Mouse (Mus musculus) kidney, embryonic 14.5 days (tissue): ENCODE data around the gene Lss. TPM values are rescaled to one million over a fixed set of nuclear protein-coding genes. Genes with fewer than 3 reads are reported as not detected.

Experiments
- ATAC-seq: fragments of 200-750 bp; cut with Nextera tagmentation; 2 replicates; pipeline ENCODE4 v1.8.0; 2017; ENCODE audit warnings: moderate number of reproducible peaks, mild to moderate bottlenecking, moderate TSS enrichment, moderate library complexity; ENCODE audit not compliant: low FRiP score, low TSS enrichment
- H3K27ac ChIP-seq: fragments of 300-500 bp; sonication (generic); 2 replicates; pipeline ENCODE4 v1.5.1; 2014; ENCODE audit warnings: low read depth, mild to moderate bottlenecking, low read length, moderate library complexity, mixed read lengths
- H3K27me3 ChIP-seq: fragments of 300-500 bp; sonication (generic); 2 replicates; pipeline ENCODE4 v1.6.1; 2014; ENCODE audit warnings: mild to moderate bottlenecking, low read length; ENCODE audit not compliant: control insufficient read depth, insufficient read depth
- H3K36me3 ChIP-seq: fragments of 300-500 bp; sonication (generic); 2 replicates; pipeline ENCODE4 v1.6.1; 2014; ENCODE audit warnings: low read length, mixed read lengths; ENCODE audit not compliant: control insufficient read depth, insufficient read depth
- H3K4me1 ChIP-seq: fragments of 300-500 bp; sonication (generic); 2 replicates; pipeline ENCODE4 v1.6.1; 2014; ENCODE audit warnings: low read length, mixed read lengths; ENCODE audit not compliant: control insufficient read depth, insufficient read depth
- H3K4me2 ChIP-seq: fragments of 300-500 bp; sonication (generic); replicated peaks from 2 replicates; pipeline ENCODE4 v1.6.1; 2014; ENCODE audit warnings: low read depth, mild to moderate bottlenecking, low read length
- H3K4me3 ChIP-seq: fragments of 300-500 bp; sonication (generic); 2 replicates; pipeline ENCODE4 v1.5.1; 2014; ENCODE audit warnings: mild to moderate bottlenecking, low read length
- H3K9ac ChIP-seq: fragments of 300-500 bp; sonication (generic); 2 replicates; pipeline ENCODE4 v1.6.1; 2014; ENCODE audit warnings: low read depth, mild to moderate bottlenecking, low read length, moderate library complexity
- H3K9me3 ChIP-seq: fragments of 300-500 bp; sonication (generic); 2 replicates; pipeline ENCODE4 v1.6.1; 2016; ENCODE audit warnings: low read length; ENCODE audit not compliant: control insufficient read depth
- WGBS: fragments of 180-500 bp; shearing (Covaris S2); extraction: QIAGEN DNeasy Blood & Tissue Kit; methylation state at CpG from one replicate; pipeline ENCODE4 v1.1.7; 2014; 5-methylcytosine and 5-hydroxymethylcytosine counted together
- polyA plus RNA-seq: library from polyadenylated mRNA; unstranded; fragments of >200 nt; fragmentation: Nextera tagmentation; extraction: Ambion mirVana; gene quantifications from 2 replicates; pipeline ENCODE4 v1.2.1, GENCODE M21; 2014

Lss gene
- polyA plus RNA-seq, 1 experiment from 2014 or later = 21.9 TPM

DNA sequence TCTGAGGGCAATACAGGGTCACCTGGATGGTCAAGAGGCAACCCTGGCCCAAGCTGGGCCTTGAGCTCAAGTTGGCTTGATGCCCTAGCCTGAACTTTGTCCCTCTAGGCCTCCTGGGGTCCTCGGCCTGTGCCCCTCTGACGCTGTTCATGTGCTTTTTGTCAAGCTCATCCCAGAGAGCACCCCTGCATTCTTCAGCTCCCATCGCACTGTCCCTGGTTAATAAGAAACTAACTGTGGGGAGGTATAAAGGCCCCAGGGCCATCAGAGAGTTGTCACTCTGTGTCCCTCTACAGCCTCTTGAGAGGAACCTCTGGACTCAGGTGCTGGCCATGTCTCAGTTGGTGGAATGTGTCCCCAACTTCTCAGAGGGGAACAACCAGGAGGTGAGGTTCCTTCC, 44.0 kb downstream of the Lss start, which contains the start of gene Ftcd:
TSS of gene Ftcd (plus strand) at position 275 of the 400 bp plus-strand sequence.
- no peak within 1 kb of the TSS for H3K9ac ChIP-seq
- H3K9me3 ChIP-seq = no peaks in the 10 kb centered on the region
- no peak for ATAC-seq
- H3K27ac ChIP-seq = no peak within 1 kb of the TSS
- H3K4me3 ChIP-seq = no peak within 1 kb of the TSS
- no peaks in the 10 kb centered on the region for H3K36me3 ChIP-seq
- no peak within 1 kb of the TSS for H3K4me2 ChIP-seq
- H3K27me3 ChIP-seq = no peaks in the 10 kb centered on the region
- H3K4me1 ChIP-seq = no peaks in the 10 kb centered on the region
- 78% methylated on average over 3 of the region's 3 CpGs for WGBS

GRCm38 (mm10) chr10:76576920-76577319, 45.5 kb downstream of the Lss start:
- no peaks in the 10 kb centered on the region for H3K36me3 ChIP-seq
- H3K4me2 ChIP-seq = no peak overlapping the region
- H3K9me3 ChIP-seq = no peaks in the 10 kb centered on the region
- no peak overlapping the region for H3K4me3 ChIP-seq
- ATAC-seq = no peak
- H3K4me1 ChIP-seq = no peaks in the 10 kb centered on the region
- no peak overlapping the region for H3K9ac ChIP-seq
- no peak overlapping the region for H3K27ac ChIP-seq
- no peaks in the 10 kb centered on the region for H3K27me3 ChIP-seq
- 69% methylated on average over 7 of the region's 7 CpGs for WGBS

- 14% methylated on average over 10 of the region's 10 CpGs for WGBS
- 0 out of 2 replicates have a peak, but pooled peaks have one; percentile 43 for ATAC-seq
Observed at GRCm38 (mm10) chr10:76584138-76584537, 52.8 kb downstream of the Lss start.

GRCm38 (mm10) chr10:76586190-76586589, 54.8 kb downstream of the Lss start:
- H3K4me3 ChIP-seq = no peak overlapping the region
- no peak for ATAC-seq
- H3K4me1 ChIP-seq = 0 out of 2 replicates have a peak, but pooled peaks cover 4% of the 10 kb centered on the region
- H3K27ac ChIP-seq = no peak overlapping the region
- no peaks in the 10 kb centered on the region for H3K9me3 ChIP-seq
- no peaks in the 10 kb centered on the region for H3K36me3 ChIP-seq
- WGBS = 35% methylated on average over 1 of the region's 1 CpGs
- H3K9ac ChIP-seq = no peak overlapping the region
- H3K4me2 ChIP-seq = no peak overlapping the region
- H3K27me3 ChIP-seq = no peaks in the 10 kb centered on the region

More at GRCm38 (mm10) chr10:76584138-76584537, 52.8 kb downstream of the Lss start:
- Histone ChIP-seq H3K4me1 (0 out of 2 replicates have a peak, but pooled peaks cover 4% of the 10 kb centered on the region), H3K9ac (no peak overlapping the region), H3K4me2 (peak overlapping the region; percentile 39), H3K27ac (no peak overlapping the region), H3K36me3 (no peaks in the 10 kb centered on the region), H3K27me3 (no peaks in the 10 kb centered on the region), H3K9me3 (no peaks in the 10 kb centered on the region), H3K4me3 (peak overlapping the region; percentile 17; the same call in 1 of the 2 replicates)

DNA sequence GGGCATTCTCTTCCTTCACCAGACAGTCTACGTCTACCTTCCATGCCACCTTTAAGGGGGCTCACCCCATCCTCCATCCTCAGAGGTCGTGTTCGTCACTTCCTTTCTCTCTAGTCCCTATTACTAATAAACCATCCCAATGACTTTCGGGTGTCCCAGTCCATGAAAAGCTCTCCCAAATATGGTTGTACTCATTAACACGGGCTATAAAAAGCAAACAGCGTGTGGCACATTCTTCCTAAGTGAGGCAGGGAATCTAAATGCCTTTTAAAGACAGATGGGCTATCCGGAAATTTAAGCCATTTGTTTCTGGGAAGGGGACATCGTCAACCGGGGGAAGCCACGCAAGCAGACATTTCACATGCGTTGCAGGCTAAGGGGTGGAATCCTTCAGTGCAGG, 58.8 kb downstream of the Lss start:
- no peaks in the 10 kb centered on the region for H3K36me3 ChIP-seq
- ATAC-seq = no peak
- H3K9ac ChIP-seq = no peak overlapping the region
- no peak overlapping the region for H3K27ac ChIP-seq
- H3K27me3 ChIP-seq = no peaks in the 10 kb centered on the region
- H3K4me1 ChIP-seq = no peaks in the 10 kb centered on the region
- H3K4me2 ChIP-seq = no peak overlapping the region
- WGBS = 44% methylated on average over 11 of the region's 11 CpGs
- no peaks in the 10 kb centered on the region for H3K9me3 ChIP-seq
- H3K4me3 ChIP-seq = no peak overlapping the region

DNA sequence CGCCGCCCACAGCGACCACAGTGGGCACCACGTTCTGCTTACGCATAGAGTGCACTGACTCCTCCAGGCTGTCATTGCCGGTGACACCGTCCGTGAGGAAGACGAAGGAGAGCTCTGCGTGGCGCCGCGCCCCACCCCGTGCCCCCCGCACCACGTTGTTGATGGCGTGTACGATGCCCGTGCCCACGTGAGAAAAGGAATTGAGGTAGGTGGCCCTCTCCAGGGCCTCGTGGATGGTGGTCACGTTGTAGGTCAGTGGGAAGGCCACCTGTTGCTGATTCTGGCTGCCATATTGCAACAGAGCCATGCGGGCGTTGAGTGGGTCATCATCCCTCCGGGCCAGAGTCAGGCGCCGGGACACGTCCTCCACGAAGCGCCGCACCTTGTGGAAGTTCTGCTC, 65.0 kb downstream of the Lss start:
- Histone ChIP-seq H3K4me3 (no peak overlapping the region), H3K27ac (no peak overlapping the region), H3K4me2 (no peak overlapping the region), H3K4me1 (no peaks in the 10 kb centered on the region), H3K27me3 (no peaks in the 10 kb centered on the region), H3K9me3 (no peaks in the 10 kb centered on the region), H3K9ac (no peak overlapping the region), H3K36me3 (no peaks in the 10 kb centered on the region; the same call in 1 of the 2 replicates)
- WGBS = 94% methylated on average over 31 of the region's 31 CpGs
- ATAC-seq = no peak

DNA sequence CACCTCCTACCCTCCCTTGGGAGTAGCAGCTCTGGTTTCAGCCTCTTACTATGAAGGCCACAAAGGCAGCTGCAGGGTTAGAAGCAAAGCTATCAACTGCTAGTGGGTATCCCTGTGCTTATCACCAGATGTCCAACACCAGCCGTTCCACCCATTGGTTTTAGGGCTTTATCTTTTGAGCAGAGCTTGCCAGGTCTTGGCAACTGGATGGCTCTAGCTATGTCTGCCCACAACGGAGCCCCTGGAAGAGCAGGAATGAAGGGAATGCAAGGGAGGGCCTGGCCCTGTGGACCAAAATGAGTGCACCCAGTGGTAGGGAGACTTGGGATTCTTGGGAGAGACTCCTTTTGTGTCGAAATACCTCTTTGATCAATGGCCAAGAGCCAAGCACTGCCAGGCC, 71.3 kb downstream of the Lss start:
- Histone ChIP-seq H3K4me2 (no peak overlapping the region), H3K9me3 (no peaks in the 10 kb centered on the region), H3K36me3 (peaks cover 11% of the 10 kb centered on the region; the same call in 1 of the 2 replicates), H3K4me1 (no peaks in the 10 kb centered on the region), H3K4me3 (no peak overlapping the region), H3K27ac (no peak overlapping the region), H3K9ac (no peak overlapping the region), H3K27me3 (no peaks in the 10 kb centered on the region)
- 86% methylated on average over 3 of the region's 3 CpGs for WGBS
- no peak for ATAC-seq

Other genes starting within 250 kb of the Lss start
- gene Dip2a, start 186.3 kb upstream of the Lss start, polyA plus RNA-seq = 5.7 and 6.3 TPM in 2 replicates
- not detected in 2 replicates for gene AC141477.1, start 91.1 kb upstream of the Lss start, polyA plus RNA-seq
- gene Pcnt, start 88.8 kb upstream of the Lss start, polyA plus RNA-seq = 20.2 and 27.1 TPM in 2 replicates
- gene 2610028H24Rik, start 82.5 kb upstream of the Lss start, polyA plus RNA-seq = not detected in 2 replicates
- 51.3 and 71.4 TPM in 2 replicates for gene Mcm3ap, start 62.7 kb upstream of the Lss start, polyA plus RNA-seq
- 5.3 and 6.0 TPM in 2 replicates for gene Ybey, start 62.5 kb upstream of the Lss start, polyA plus RNA-seq
- not detected in 2 replicates for gene Spatc1l, start 30.7 kb downstream of the Lss start, polyA plus RNA-seq
- 0.28 and 0.46 TPM in 2 replicates for gene Ftcd, start 44.1 kb downstream of the Lss start, polyA plus RNA-seq
- gene Col6a2, start 92.0 kb downstream of the Lss start, polyA plus RNA-seq = 19.8 and 22.0 TPM in 2 replicates
- 18.8 and 38.1 TPM in 2 replicates for gene Col6a1, start 194.6 kb downstream of the Lss start, polyA plus RNA-seq